18 mouse cellular contexts compared by ENCODE assay signal in the genomic region with DNA sequence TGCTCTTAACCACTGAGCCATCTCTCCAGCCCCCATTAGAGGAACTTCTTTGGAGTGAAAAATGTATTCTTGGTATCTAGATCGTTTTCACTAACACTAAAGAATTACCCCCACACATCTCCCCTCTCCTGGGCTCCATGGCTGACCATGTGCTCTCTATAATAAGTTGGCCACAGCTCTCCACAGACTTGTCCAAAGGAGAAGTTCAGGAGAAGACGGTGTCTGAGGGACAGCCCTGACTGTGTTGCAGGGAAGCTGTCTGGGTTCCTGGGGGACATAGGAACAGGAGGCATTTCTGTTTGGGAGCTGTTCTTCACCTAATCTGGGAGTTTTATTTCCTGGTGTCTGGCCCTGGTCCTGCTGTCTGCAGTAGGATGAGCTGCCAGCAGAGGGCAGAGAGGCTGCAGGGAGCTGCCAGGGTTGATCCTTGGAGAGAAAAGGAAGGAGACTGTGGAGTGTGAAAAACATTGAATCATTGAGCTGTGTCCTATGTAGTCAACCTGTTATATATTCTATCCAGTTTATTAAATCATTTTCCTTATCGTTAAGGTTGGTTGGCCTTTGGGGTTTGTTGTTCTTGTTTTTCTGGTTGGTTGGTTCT. TPM values are rescaled to one million over a fixed set of nuclear protein-coding genes. Genes with fewer than 3 reads are reported as not detected.
DNase-seq lines count a peak whose midpoint lies in the region; ATAC-seq and TF ChIP-seq lines count a peak whose summit lies in the region.
"Not testable (repeated sequence)": the region's sequence is repeated elsewhere in the genome, so short reads cannot be mapped to it uniquely, and the experiment has no call there.
"Had no signal": no experiment of that assay in that cellular context is flagged by ENCODE, and none has a peak within 500 bp of the region (broad histone marks: within the 10 kb centered on the region; RNA-seq: fewer than 3 reads in every experiment).

No protein-coding gene starts in this region.

- not testable (repeated sequence) for H3K27ac ChIP-seq in forebrain, embryonic 16.5 days (ENCODE audit: low read length); hindbrain, embryonic 11.5 days (ENCODE audit: low read depth, low read length); intestine, embryonic 15.5 days; limb, embryonic 14.5 days (replicated peaks; ENCODE audit: low read depth, low read length)

- not testable (repeated sequence) for H3K4me1 ChIP-seq in forebrain, embryonic 16.5 days (replicated peaks; ENCODE audit: control insufficient read depth, insufficient read depth, low read length); hindbrain, embryonic 11.5 days (replicated peaks; ENCODE audit: control insufficient read depth, insufficient read depth, low read length); intestine, embryonic 15.5 days (replicated peaks); limb, embryonic 14.5 days (ENCODE audit: control insufficient read depth, insufficient read depth, low read length)

- not testable (repeated sequence) for H3K36me3 ChIP-seq in forebrain, embryonic 16.5 days (ENCODE audit: control insufficient read depth, insufficient read depth); hindbrain, embryonic 11.5 days (ENCODE audit: control insufficient read depth, insufficient read depth, low read length); intestine, embryonic 15.5 days; limb, embryonic 14.5 days (ENCODE audit: control insufficient read depth, insufficient read depth, low read length)

- WGBS in forebrain, embryonic 16.5 days, result 67% methylated on average over 1 of the region's 3 CpGs
- WGBS in hindbrain, embryonic 11.5 days, result 88% methylated on average over 1 of the region's 3 CpGs
- WGBS in intestine, embryonic 15.5 days, result 75% methylated on average over 1 of the region's 3 CpGs
- WGBS in limb, embryonic 14.5 days, result 40% methylated on average over 1 of the region's 3 CpGs

- H3K9me3 ChIP-seq in forebrain, embryonic 16.5 days (ENCODE audit: control insufficient read depth, low read length); hindbrain, embryonic 11.5 days (ENCODE audit: control insufficient read depth, low read length); intestine, embryonic 15.5 days; limb, embryonic 14.5 days (ENCODE audit: control insufficient read depth, low read length): not testable (repeated sequence)

- peak; percentile 68 for ATAC-seq in cerebellum, adult (ENCODE audit: insufficient number of reproducible peaks, low FRiP score, low TSS enrichment)
- ATAC-seq in forebrain, embryonic 16.5 days, result peak; percentile 67; the same call in 1 of the 2 replicates
- peak; percentile 60; the same call in 1 of the 2 replicates for ATAC-seq in hindbrain, embryonic 11.5 days (ENCODE audit: low FRiP score)
- ATAC-seq in intestine, embryonic 15.5 days, result peak; percentile 75
- peak; percentile 57; the same call in 1 of the 2 replicates for ATAC-seq in limb, embryonic 14.5 days (ENCODE audit: low FRiP score, low read depth)
- peak; percentile 99 for ATAC-seq in megakaryocyte-erythroid progenitor cell, adult 5-6 weeks (replicated peaks; ENCODE audit: low FRiP score, low TSS enrichment, poor library complexity, severe bottlenecking)
- peak; percentile 56; the same call in 1 of the 2 replicates for ATAC-seq in monocyte, adult 5-6 weeks (replicated peaks; ENCODE audit: insufficient number of reproducible peaks, low FRiP score, low TSS enrichment, poor library complexity, severe bottlenecking)

- H3K4me3 ChIP-seq in forebrain, embryonic 16.5 days (replicated peaks; ENCODE audit: low read length); hindbrain, embryonic 11.5 days (ENCODE audit: low read depth, low read length); intestine, embryonic 15.5 days (replicated peaks); limb, embryonic 14.5 days (replicated peaks; ENCODE audit: low read length): not testable (repeated sequence)

- TF ChIP-seq POLR2A in limb, embryonic 14.5 days (IDR thresholded peaks at IDR 0.05; ENCODE audit: borderline replicate concordance, extremely low read depth, insufficient read depth, insufficient read length), result not testable (repeated sequence)

- not testable (repeated sequence) for H3K27me3 ChIP-seq in forebrain, embryonic 16.5 days (replicated peaks; ENCODE audit: control insufficient read depth, insufficient read depth, low read length); hindbrain, embryonic 11.5 days (ENCODE audit: control insufficient read depth, insufficient read depth, low read length); intestine, embryonic 15.5 days (replicated peaks); limb, embryonic 14.5 days (ENCODE audit: control insufficient read depth, insufficient read depth, low read length)

- H3K9ac ChIP-seq in forebrain, embryonic 16.5 days (replicated peaks; ENCODE audit: low read depth, low read length); hindbrain, embryonic 11.5 days (ENCODE audit: low read depth, low read length); intestine, embryonic 15.5 days; limb, embryonic 14.5 days (ENCODE audit: low read depth, low read length, severe bottlenecking): not testable (repeated sequence)

- not testable (repeated sequence) for DNase-seq in hindbrain, embryonic 11.5 days (ENCODE audit: low spot score); limb, embryonic 14.5 days (ENCODE audit: low spot score)

- not testable (repeated sequence) for H3K4me2 ChIP-seq in forebrain, embryonic 16.5 days (ENCODE audit: low read length); hindbrain, embryonic 11.5 days (replicated peaks; ENCODE audit: low read depth, low read length); intestine, embryonic 15.5 days (replicated peaks); limb, embryonic 14.5 days (replicated peaks; ENCODE audit: low read depth, low read length, severe bottlenecking)

RNA-seq across cellular contexts. Expression of gene Gal3st2, which starts 15.2 kb away (rescaled TPM):
- not detected in 2 replicates for polyA plus RNA-seq in forebrain, embryonic 16.5 days (2015; fragmentation: Nextera tagmentation; extraction: Ambion mirVana)
- not detected in 2 replicates for polyA plus RNA-seq in hindbrain, embryonic 11.5 days (2014; fragmentation: Nextera tagmentation; extraction: Ambion mirVana)
- polyA plus RNA-seq in intestine, embryonic 15.5 days (2015; fragmentation: Nextera tagmentation; extraction: Ambion mirVana), result 0.05 and 0.44 TPM in 2 replicates
- 0.23 and 0.54 TPM in 2 replicates for polyA plus RNA-seq in limb, embryonic 14.5 days (2012; rRNA removed)
- 0.08 TPM in 1 of 2 replicates, not detected in the other for polyA plus RNA-seq in limb, embryonic 14.5 days (2014; fragmentation: Nextera tagmentation; extraction: Ambion mirVana)
- total RNA-seq in megakaryocyte-erythroid progenitor cell, adult 5-6 weeks (2014; fragmentation: Nextera tagmentation), result not detected in 2 replicates
- not detected in 2 replicates for total RNA-seq in megakaryocyte-erythroid progenitor cell, adult 5-6 weeks (2017)
- not detected in 3 replicates for total RNA-seq in monocyte, adult 5-6 weeks (2017)
- total RNA-seq: adrenal gland, adult 18-20 months; adrenal gland, postnatal 4 days; gastrocnemius, adult 18-20 months; layer of hippocampus, adult 18-20 months; layer of hippocampus, postnatal 25 days; left cerebral cortex, postnatal 10 days had no signal
- polyA plus RNA-seq: cerebellum, adult 2 months; forebrain, embryonic 10.5 days; heart, embryonic 10.5 days; liver, embryonic 13.5 days; neural tube, embryonic 15.5 days had no signal

RNA-seq across cellular contexts. Expression of gene D2hgdh, which starts 21.2 kb away (rescaled TPM):
- polyA plus RNA-seq in forebrain, embryonic 16.5 days (2015; fragmentation: Nextera tagmentation; extraction: Ambion mirVana), result 17.2 and 19.5 TPM in 2 replicates
- polyA plus RNA-seq in hindbrain, embryonic 11.5 days (2014; fragmentation: Nextera tagmentation; extraction: Ambion mirVana), result 9.5 and 11.9 TPM in 2 replicates
- 14.0 and 14.1 TPM in 2 replicates for polyA plus RNA-seq in intestine, embryonic 15.5 days (2015; fragmentation: Nextera tagmentation; extraction: Ambion mirVana)
- polyA plus RNA-seq in limb, embryonic 14.5 days (2012; rRNA removed), result 25.1 and 34.0 TPM in 2 replicates
- polyA plus RNA-seq in limb, embryonic 14.5 days (2014; fragmentation: Nextera tagmentation; extraction: Ambion mirVana), result 11.2 and 13.2 TPM in 2 replicates
- total RNA-seq in megakaryocyte-erythroid progenitor cell, adult 5-6 weeks (2014; fragmentation: Nextera tagmentation), result 13.4 and 22.1 TPM in 2 replicates
- 18.1 and 21.8 TPM in 2 replicates for total RNA-seq in megakaryocyte-erythroid progenitor cell, adult 5-6 weeks (2017)
- total RNA-seq in monocyte, adult 5-6 weeks (2017), result 11.0 to 33.9 TPM (median 14.0 TPM) in 3 replicates

RNA-seq across cellular contexts. Expression of gene Ing5, which starts 42.1 kb away (rescaled TPM):
- polyA plus RNA-seq in forebrain, embryonic 16.5 days (2015; fragmentation: Nextera tagmentation; extraction: Ambion mirVana), result 11.9 and 12.3 TPM in 2 replicates
- 14.7 and 15.0 TPM in 2 replicates for polyA plus RNA-seq in hindbrain, embryonic 11.5 days (2014; fragmentation: Nextera tagmentation; extraction: Ambion mirVana)
- polyA plus RNA-seq in intestine, embryonic 15.5 days (2015; fragmentation: Nextera tagmentation; extraction: Ambion mirVana), result 16.8 and 17.6 TPM in 2 replicates
- 14.1 and 15.1 TPM in 2 replicates for polyA plus RNA-seq in limb, embryonic 14.5 days (2012; rRNA removed)
- polyA plus RNA-seq in limb, embryonic 14.5 days (2014; fragmentation: Nextera tagmentation; extraction: Ambion mirVana), result 9.9 and 11.7 TPM in 2 replicates
- total RNA-seq in megakaryocyte-erythroid progenitor cell, adult 5-6 weeks (2014; fragmentation: Nextera tagmentation), result 17.9 and 18.0 TPM in 2 replicates
- 44.7 and 53.8 TPM in 2 replicates for total RNA-seq in megakaryocyte-erythroid progenitor cell, adult 5-6 weeks (2017)
- 31.0 to 39.7 TPM (median 38.6 TPM) in 3 replicates for total RNA-seq in monocyte, adult 5-6 weeks (2017)

RNA-seq across cellular contexts. Expression of gene Dtymk, which starts 44.1 kb away (rescaled TPM):
- 180 and 189 TPM in 2 replicates for polyA plus RNA-seq in forebrain, embryonic 16.5 days (2015; fragmentation: Nextera tagmentation; extraction: Ambion mirVana)
- polyA plus RNA-seq in hindbrain, embryonic 11.5 days (2014; fragmentation: Nextera tagmentation; extraction: Ambion mirVana), result 221 and 230 TPM in 2 replicates
- 218 and 226 TPM in 2 replicates for polyA plus RNA-seq in intestine, embryonic 15.5 days (2015; fragmentation: Nextera tagmentation; extraction: Ambion mirVana)
- 279 and 285 TPM in 2 replicates for polyA plus RNA-seq in limb, embryonic 14.5 days (2012; rRNA removed)
- polyA plus RNA-seq in limb, embryonic 14.5 days (2014; fragmentation: Nextera tagmentation; extraction: Ambion mirVana), result 234 and 246 TPM in 2 replicates
- 264 and 315 TPM in 2 replicates for total RNA-seq in megakaryocyte-erythroid progenitor cell, adult 5-6 weeks (2014; fragmentation: Nextera tagmentation)
- total RNA-seq in megakaryocyte-erythroid progenitor cell, adult 5-6 weeks (2017), result 217 and 254 TPM in 2 replicates
- total RNA-seq in monocyte, adult 5-6 weeks (2017), result 27.4 to 45.3 TPM (median 39.4 TPM) in 3 replicates
